In genomic region chr1:170109776-170110515, GRCm38 (mm10) we compare ENCODE assay signal across 8 mouse cellular contexts. TPM values are rescaled to one million over a fixed set of nuclear protein-coding genes. Genes with fewer than 3 reads are reported as not detected.
DNase-seq lines count a peak whose midpoint lies in the region; ATAC-seq lines count a peak whose summit lies in the region.

No protein-coding gene starts in this region.

- ATAC-seq in CD4-positive, CD25-positive, alpha-beta regulatory T cell, adult 4 months, result no peak

- intact Hi-C loops in heart, postnatal 25 days (cut with DNase I), result no loop called here

- peak; percentile 3 for DNase-seq in adrenal gland, postnatal 10 days
- DNase-seq in adrenal gland, postnatal 4 days (ENCODE audit: low spot score in 2 of 2), result no peak
- DNase-seq in urinary bladder, adult 18-20 months (ENCODE audit: low spot score in 2 of 2), result peak; percentile 9 to 42
- no peak for DNase-seq in urinary bladder, postnatal 10 days (ENCODE audit: low spot score)
- peak; percentile 6 for DNase-seq in heart, postnatal 25 days (ENCODE audit: low spot score)
- DNase-seq in lung, postnatal 36 days, result peak; percentile 27
- DNase-seq in layer of hippocampus, adult 11-12 months (ENCODE audit: low spot score), result no peak

RNA-seq across cellular contexts. Expression of gene Ddr2, which starts 0.6 kb away (rescaled TPM):
- 10 to 100 TPM; 23.7 to 28.7 TPM for total RNA-seq in adrenal gland, postnatal 10 days (2021)
- total RNA-seq in adrenal gland, postnatal 4 days (2021), result 10 to 100 TPM; 25.5 to 26.4 TPM
- 10 to 100 TPM; 23.4 to 29.0 TPM for total RNA-seq in heart, postnatal 25 days (2021)
- polyA plus RNA-seq in CD4-positive, CD25-positive, alpha-beta regulatory T cell, adult 4 months (2017; shearing (Covaris generic)), result not detected

Comparison
In these comparisons a context has a peak if more than half of its experiments do, and no peak if none do; other contexts are left out.
1. DNase-seq: peak in adrenal gland, postnatal 10 days (single experiment), urinary bladder, adult 18-20 months (2 of 2), heart, postnatal 25 days (single experiment) and lung, postnatal 36 days (single experiment); none in adrenal gland, postnatal 4 days (0 of 2), urinary bladder, postnatal 10 days (single experiment) and layer of hippocampus, adult 11-12 months (single experiment).